29 mouse cellular contexts compared by ENCODE assay signal in genomic region chr7:139566533-139566932, GRCm38 (mm10). TPM values are rescaled to one million over a fixed set of nuclear protein-coding genes. Genes with fewer than 3 reads are reported as not detected.
A peak's percentile ranks its signal among the peaks of the same experiment; 100 is the strongest.
DNase-seq lines count a peak whose midpoint lies in the region; ATAC-seq and TF ChIP-seq lines count a peak whose summit lies in the region.
"Had no signal": no experiment of that assay in that cellular context is flagged by ENCODE, and none has a peak within 500 bp of the region (broad histone marks: within the 10 kb centered on the region; RNA-seq: fewer than 3 reads in every experiment).

No protein-coding gene starts in this region.

- TF ChIP-seq CTCF in lung, adult 2 months (IDR thresholded peaks at IDR 0.05; ENCODE audit: insufficient read depth, low read length): no peak
- no peak for TF ChIP-seq CTCF in stomach, postnatal 0 days (IDR thresholded peaks at IDR 0.05; ENCODE audit: low read depth)

- no peaks in the 10 kb centered on the region for H3K27me3 ChIP-seq in embryonic facial prominence, embryonic 14.5 days (replicated peaks; ENCODE audit: control insufficient read depth, insufficient read depth, low read length)
- peaks cover 15% of the 10 kb centered on the region; the same call in 1 of the 2 replicates for H3K27me3 ChIP-seq in embryonic facial prominence, embryonic 10.5 days (replicated peaks; ENCODE audit: low read depth, poor library complexity, severe bottlenecking)
- H3K27me3 ChIP-seq in lung, embryonic 16.5 days (ENCODE audit: control insufficient read depth, insufficient read depth, low read depth, low read length): no peaks in the 10 kb centered on the region
- H3K27me3 ChIP-seq in hindbrain, embryonic 15.5 days: peaks cover 20% of the 10 kb centered on the region; the same call in 1 of the 2 replicates
- H3K27me3 ChIP-seq in stomach, postnatal 0 days (ENCODE audit: control insufficient read depth, insufficient read depth, low read length): no peaks in the 10 kb centered on the region; the same call in 1 of the 2 replicates
- H3K27me3 ChIP-seq: heart, embryonic 13.5 days; lung, embryonic 15.5 days; stomach, embryonic 15.5 days had no signal

- peaks cover 7% of the 10 kb centered on the region; the same call in 1 of the 2 replicates for H3K36me3 ChIP-seq in embryonic facial prominence, embryonic 14.5 days (ENCODE audit: control insufficient read depth, insufficient read depth, low read length)
- H3K36me3 ChIP-seq in embryonic facial prominence, embryonic 10.5 days (replicated peaks): no peaks in the 10 kb centered on the region
- peaks cover 4% of the 10 kb centered on the region; the same call in 1 of the 2 replicates for H3K36me3 ChIP-seq in lung, embryonic 16.5 days (ENCODE audit: control insufficient read depth, insufficient read depth, low read length)
- H3K36me3 ChIP-seq in hindbrain, embryonic 15.5 days: no peaks in the 10 kb centered on the region
- H3K36me3 ChIP-seq in stomach, postnatal 0 days (ENCODE audit: control insufficient read depth, insufficient read depth, low read length): peaks cover 14% of the 10 kb centered on the region

- no peak overlapping the region for H3K9ac ChIP-seq in embryonic facial prominence, embryonic 14.5 days (ENCODE audit: low read depth, low read length)
- no peak overlapping the region for H3K9ac ChIP-seq in lung, embryonic 16.5 days (ENCODE audit: low read length)
- H3K9ac ChIP-seq in hindbrain, embryonic 15.5 days: no peak overlapping the region
- no peak overlapping the region for H3K9ac ChIP-seq in stomach, postnatal 0 days (ENCODE audit: low read length)
- H3K9ac ChIP-seq: heart, embryonic 13.5 days; liver, embryonic 14.5 days; lung, embryonic 15.5 days; stomach, embryonic 15.5 days had no signal

- TF ChIP-seq POLR2A in lung, adult 2 months (IDR thresholded peaks at IDR 0.05; ENCODE audit: borderline replicate concordance, extremely low read depth, low read depth, low read length): no peak

- DNase-seq in embryonic facial prominence, embryonic 14.5 days (ENCODE audit: low spot score): no peak
- no peak for DNase-seq in embryonic facial prominence, embryonic 10.5 days (ENCODE audit: low spot score)
- no peak for DNase-seq in lung, adult 2 months
- no peak for DNase-seq in stomach, postnatal 0 days (ENCODE audit: low spot score)
- no peak for DNase-seq in frontal cortex, adult 2 months (ENCODE audit: extremely low spot score in 1 of 2, low spot score in 1 of 2)
- DNase-seq in gastrocnemius, postnatal 10 days: no peak
- DNase-seq: adrenal gland, postnatal 14 days; cerebellum, adult 11-12 months; cerebellum, adult 9-11 months; gastrocnemius, adult 2 months; heart, postnatal 10 days; kidney, adult 11 months; kidney, postnatal 14 days; layer of hippocampus, adult 9-11 months; lung, postnatal 36 days; midbrain, embryonic 14.5 days; retina, postnatal 1 day; right cerebral cortex, postnatal 14 days; thymus, postnatal 25 days had no signal

- WGBS in embryonic facial prominence, embryonic 14.5 days: 81% methylated on average over 8 of the region's 8 CpGs
- 88% methylated on average over 8 of the region's 8 CpGs for WGBS in embryonic facial prominence, embryonic 10.5 days
- WGBS in lung, embryonic 16.5 days: 56% methylated on average over 8 of the region's 8 CpGs
- WGBS in lung, adult 2 months: 44% methylated on average over 8 of the region's 8 CpGs
- WGBS in hindbrain, embryonic 15.5 days: 54% methylated on average over 8 of the region's 8 CpGs
- WGBS in stomach, postnatal 0 days: 59% methylated on average over 8 of the region's 8 CpGs

- ATAC-seq in embryonic facial prominence, embryonic 14.5 days (ENCODE audit: low read depth): peak; percentile 33; the same call in 1 of the 2 replicates
- peak; percentile 45; the same call in 1 of the 2 replicates for ATAC-seq in lung, embryonic 16.5 days (ENCODE audit: low read depth)
- peak; percentile 71 for ATAC-seq in hindbrain, embryonic 15.5 days (ENCODE audit: low FRiP score, low read depth)
- ATAC-seq in stomach, postnatal 0 days (ENCODE audit: low FRiP score, low TSS enrichment): peak; percentile 34; the same call in 1 of the 2 replicates
- ATAC-seq: forebrain, embryonic 14.5 days had no signal

- H3K4me1 ChIP-seq in embryonic facial prominence, embryonic 14.5 days (ENCODE audit: control insufficient read depth, insufficient read depth, low read length): no peaks in the 10 kb centered on the region
- peaks cover 3% of the 10 kb centered on the region; the same call in 1 of the 2 replicates for H3K4me1 ChIP-seq in embryonic facial prominence, embryonic 10.5 days
- H3K4me1 ChIP-seq in lung, embryonic 16.5 days (replicated peaks; ENCODE audit: control insufficient read depth, insufficient read depth, low read length): no peaks in the 10 kb centered on the region
- no peaks in the 10 kb centered on the region for H3K4me1 ChIP-seq in lung, adult 2 months (ENCODE audit: control insufficient read depth, insufficient read depth, low read length)
- H3K4me1 ChIP-seq in hindbrain, embryonic 15.5 days (replicated peaks): peaks cover 9% of the 10 kb centered on the region; the same call in 1 of the 2 replicates
- H3K4me1 ChIP-seq in stomach, postnatal 0 days (replicated peaks; ENCODE audit: control insufficient read depth, insufficient read depth): no peaks in the 10 kb centered on the region
- H3K4me1 ChIP-seq: lung, embryonic 15.5 days; stomach, embryonic 15.5 days had no signal

- no peak for TF ChIP-seq EP300 in stomach, postnatal 0 days (optimal IDR thresholded peaks at IDR 0.05)

- no peak overlapping the region for H3K4me3 ChIP-seq in embryonic facial prominence, embryonic 14.5 days (ENCODE audit: low read depth, low read length)
- H3K4me3 ChIP-seq in embryonic facial prominence, embryonic 10.5 days: no peak overlapping the region
- no peak overlapping the region for H3K4me3 ChIP-seq in lung, embryonic 16.5 days (ENCODE audit: low read length)
- no peak overlapping the region for H3K4me3 ChIP-seq in lung, adult 2 months (replicated peaks; ENCODE audit: extremely low read depth, low read depth, low read length)
- H3K4me3 ChIP-seq in hindbrain, embryonic 15.5 days: no peak overlapping the region
- H3K4me3 ChIP-seq in stomach, postnatal 0 days (ENCODE audit: low read depth, low read length): no peak overlapping the region
- H3K4me3 ChIP-seq: gastrocnemius, adult 2 months; heart, embryonic 13.5 days; left cerebral cortex, adult 2 months; lung, embryonic 15.5 days; stomach, embryonic 15.5 days had no signal

- no peaks in the 10 kb centered on the region for H3K9me3 ChIP-seq in embryonic facial prominence, embryonic 14.5 days (ENCODE audit: control insufficient read depth, low read length)
- H3K9me3 ChIP-seq in embryonic facial prominence, embryonic 10.5 days: no peaks in the 10 kb centered on the region
- H3K9me3 ChIP-seq in lung, embryonic 16.5 days (ENCODE audit: control insufficient read depth, low read length): no peaks in the 10 kb centered on the region
- H3K9me3 ChIP-seq in hindbrain, embryonic 15.5 days: no peaks in the 10 kb centered on the region
- no peaks in the 10 kb centered on the region for H3K9me3 ChIP-seq in stomach, postnatal 0 days (ENCODE audit: control insufficient read depth, low read length)
- H3K9me3 ChIP-seq: heart, embryonic 13.5 days; lung, embryonic 15.5 days; stomach, embryonic 15.5 days had no signal

- H3K27ac ChIP-seq in embryonic facial prominence, embryonic 14.5 days (replicated peaks; ENCODE audit: low read depth, low read length): no peak overlapping the region
- no peak overlapping the region for H3K27ac ChIP-seq in embryonic facial prominence, embryonic 10.5 days (replicated peaks)
- no peak overlapping the region for H3K27ac ChIP-seq in lung, embryonic 16.5 days (ENCODE audit: low read length)
- no peak overlapping the region for H3K27ac ChIP-seq in hindbrain, embryonic 15.5 days (replicated peaks)
- H3K27ac ChIP-seq in stomach, postnatal 0 days (replicated peaks): no peak overlapping the region
- H3K27ac ChIP-seq: gastrocnemius, adult 2 months; heart, embryonic 13.5 days; left cerebral cortex, adult 2 months; liver, embryonic 14.5 days; lung, embryonic 15.5 days; stomach, embryonic 15.5 days had no signal

- H3K4me2 ChIP-seq in embryonic facial prominence, embryonic 14.5 days (ENCODE audit: low read depth, low read length): no peak overlapping the region
- H3K4me2 ChIP-seq in lung, embryonic 16.5 days (ENCODE audit: low read depth, low read length): no peak overlapping the region
- no peak overlapping the region for H3K4me2 ChIP-seq in hindbrain, embryonic 15.5 days
- no peak overlapping the region for H3K4me2 ChIP-seq in stomach, postnatal 0 days (replicated peaks; ENCODE audit: low read depth)
- H3K4me2 ChIP-seq: heart, embryonic 13.5 days; lung, embryonic 15.5 days; stomach, embryonic 15.5 days had no signal

RNA-seq across cellular contexts. Expression of gene Nkx6-2, which starts 16.1 kb away (rescaled TPM):
- 0.16 TPM in 1 of 2 replicates, not detected in the other for polyA plus RNA-seq in embryonic facial prominence, embryonic 14.5 days (2014; fragmentation: Nextera tagmentation; extraction: Ambion mirVana)
- 3.8 and 15.1 TPM in 2 replicates for polyA plus RNA-seq in embryonic facial prominence, embryonic 10.5 days (2016; fragmentation: Nextera tagmentation; extraction: Ambion mirVana)
- 0.15 TPM in 1 of 2 replicates, not detected in the other for polyA plus RNA-seq in lung, embryonic 16.5 days (2015; fragmentation: Nextera tagmentation; extraction: Ambion mirVana)
- polyA plus RNA-seq in lung, adult 2 months (2012; rRNA removed): 0.53 and 1.1 TPM in 2 replicates
- 9.3 and 10.2 TPM in 2 replicates for polyA plus RNA-seq in hindbrain, embryonic 15.5 days (2015; fragmentation: Nextera tagmentation; extraction: Ambion mirVana)
- polyA plus RNA-seq in stomach, postnatal 0 days (2015; fragmentation: Nextera tagmentation; extraction: Ambion mirVana): 6.3 and 8.4 TPM in 2 replicates
- 9.2 and 11.4 TPM in 2 replicates for polyA plus RNA-seq in frontal cortex, adult 2 months (2012; rRNA removed)
- total RNA-seq in gastrocnemius, postnatal 10 days (2021): not detected
- total RNA-seq: adrenal gland, postnatal 14 days; gastrocnemius, adult 2 months; monocyte, adult 5-6 weeks had no signal
- polyA plus RNA-seq: kidney, embryonic 14.5 days; liver, embryonic 14.5 days had no signal
